Comparison of ENCODE assay signal across 9 mouse cellular contexts in genomic region chr10:62506019-62506556, GRCm38 (mm10). TPM values are rescaled to one million over a fixed set of nuclear protein-coding genes. Genes with fewer than 3 reads are reported as not detected.
A peak's percentile ranks its signal among the peaks of the same experiment; 100 is the strongest.
DNase-seq lines count a peak whose midpoint lies in the region; ATAC-seq and TF ChIP-seq lines count a peak whose summit lies in the region.
"Had no signal": no experiment of that assay in that cellular context is flagged by ENCODE, and none has a peak within 500 bp of the region (broad histone marks: within the 10 kb centered on the region; RNA-seq: fewer than 3 reads in every experiment).

No protein-coding gene starts in this region.

- no peaks in the 10 kb centered on the region for H3K27me3 ChIP-seq in splenic B cell, adult 2 months (ENCODE audit: control insufficient read depth, insufficient read depth, low read length, poor library complexity, severe bottlenecking)
- peaks cover 35% of the 10 kb centered on the region for H3K27me3 ChIP-seq in limb, embryonic 10.5 days (ENCODE audit: low read depth, poor library complexity, severe bottlenecking)
- peaks cover 27% of the 10 kb centered on the region for H3K27me3 ChIP-seq in hindbrain, embryonic 13.5 days

- no peak for DNase-seq in gastrocnemius, adult 2 months
- no peak for DNase-seq in gastrocnemius, postnatal 14 days
- DNase-seq in lung, postnatal 10 days: peak; percentile 17
- peak; percentile 90 for DNase-seq in splenic B cell, adult 2 months (ENCODE audit: low read depth, low spot score)
- no peak for DNase-seq in limb, embryonic 10.5 days (ENCODE audit: low spot score)
- no peak for DNase-seq in urinary bladder, postnatal 25 days (ENCODE audit: low spot score)

- peak overlapping the region; percentile 92 for H3K27ac ChIP-seq in gastrocnemius, adult 2 months
- no peak overlapping the region for H3K27ac ChIP-seq in limb, embryonic 10.5 days
- no peak overlapping the region for H3K27ac ChIP-seq in hindbrain, embryonic 13.5 days
- H3K27ac ChIP-seq: midbrain, embryonic 15.5 days had no signal

- no peak overlapping the region for H3K9ac ChIP-seq in hindbrain, embryonic 13.5 days
- H3K9ac ChIP-seq: midbrain, embryonic 15.5 days had no signal

- no peak overlapping the region for H3K4me2 ChIP-seq in hindbrain, embryonic 13.5 days
- H3K4me2 ChIP-seq: midbrain, embryonic 15.5 days had no signal

- H3K4me1 ChIP-seq in limb, embryonic 10.5 days: peaks cover 9% of the 10 kb centered on the region
- peaks cover 7% of the 10 kb centered on the region; the same call in 1 of the 2 replicates for H3K4me1 ChIP-seq in hindbrain, embryonic 13.5 days (replicated peaks)
- H3K4me1 ChIP-seq: midbrain, embryonic 15.5 days had no signal

- TF ChIP-seq CTCF in gastrocnemius, adult 2 months (IDR thresholded peaks at IDR 0.05): no peak

- no peaks in the 10 kb centered on the region for H3K9me3 ChIP-seq in limb, embryonic 10.5 days (replicated peaks)
- no peaks in the 10 kb centered on the region for H3K9me3 ChIP-seq in hindbrain, embryonic 13.5 days
- H3K9me3 ChIP-seq: midbrain, embryonic 15.5 days had no signal

- intact Hi-C loops in gastrocnemius, adult 2 months (cut with DNase I): no loop called here
- intact Hi-C loops in gastrocnemius, postnatal 14 days (cut with DNase I; ENCODE audit: low total_unique reads): no loop called here

- peak; percentile 17 for ATAC-seq in common myeloid progenitor, adult 5-6 weeks (replicated peaks; ENCODE audit: low read depth, poor library complexity, severe bottlenecking)
- no peak for ATAC-seq in hindbrain, embryonic 13.5 days (ENCODE audit: low FRiP score)
- ATAC-seq: midbrain, embryonic 15.5 days had no signal

- H3K4me3 ChIP-seq in gastrocnemius, adult 2 months: peak overlapping the region; percentile 75
- H3K4me3 ChIP-seq in limb, embryonic 10.5 days: no peak overlapping the region
- H3K4me3 ChIP-seq in hindbrain, embryonic 13.5 days: no peak overlapping the region
- H3K4me3 ChIP-seq: midbrain, embryonic 15.5 days had no signal

- WGBS in limb, embryonic 10.5 days: 88% methylated on average over 17 of the region's 17 CpGs
- 86% methylated on average over 17 of the region's 17 CpGs for WGBS in hindbrain, embryonic 13.5 days

- peaks cover 9% of the 10 kb centered on the region for H3K36me3 ChIP-seq in splenic B cell, adult 2 months (ENCODE audit: control insufficient read depth, insufficient read depth, low read length, poor library complexity, severe bottlenecking)
- no peaks in the 10 kb centered on the region for H3K36me3 ChIP-seq in limb, embryonic 10.5 days
- no peaks in the 10 kb centered on the region for H3K36me3 ChIP-seq in hindbrain, embryonic 13.5 days
- H3K36me3 ChIP-seq: midbrain, embryonic 15.5 days had no signal

RNA-seq across cellular contexts. Expression of gene Vps26a, which starts 19.5 kb away (rescaled TPM):
- total RNA-seq in gastrocnemius, adult 2 months (2021): 10 to 100 TPM; 30.1 to 30.4 TPM
- 10 to 100 TPM; 26.3 to 26.6 TPM for total RNA-seq in gastrocnemius, postnatal 14 days (2021)
- 76.1 and 81.7 TPM in 2 replicates for total RNA-seq in common myeloid progenitor, adult 5-6 weeks (2017)
- polyA plus RNA-seq in limb, embryonic 10.5 days (2016; fragmentation: Nextera tagmentation; extraction: Ambion mirVana): 71.8 and 78.0 TPM in 2 replicates
- polyA plus RNA-seq in hindbrain, embryonic 13.5 days (2015; fragmentation: Nextera tagmentation; extraction: Ambion mirVana): 65.1 and 65.4 TPM in 2 replicates

RNA-seq across cellular contexts. Expression of gene Srgn, which starts 21.2 kb away (rescaled TPM):
- total RNA-seq in gastrocnemius, adult 2 months (2021): 10 to 100 TPM; 12.9 to 19.7 TPM
- 10 to 100 TPM; 11.8 to 14.0 TPM for total RNA-seq in gastrocnemius, postnatal 14 days (2021)
- total RNA-seq in common myeloid progenitor, adult 5-6 weeks (2017): 1,072 and 1,492 TPM in 2 replicates
- polyA plus RNA-seq in limb, embryonic 10.5 days (2016; fragmentation: Nextera tagmentation; extraction: Ambion mirVana): 2.4 and 2.5 TPM in 2 replicates
- 8.3 and 10.9 TPM in 2 replicates for polyA plus RNA-seq in hindbrain, embryonic 13.5 days (2015; fragmentation: Nextera tagmentation; extraction: Ambion mirVana)

RNA-seq across cellular contexts. Expression of gene Supv3l1, which starts 56.5 kb away (rescaled TPM):
- total RNA-seq in gastrocnemius, adult 2 months (2021): 10 to 100 TPM; 14.5 to 21.4 TPM
- 10 to 100 TPM; 16.3 to 17.6 TPM for total RNA-seq in gastrocnemius, postnatal 14 days (2021)
- 44.9 and 61.6 TPM in 2 replicates for total RNA-seq in common myeloid progenitor, adult 5-6 weeks (2017)
- 30.9 and 31.6 TPM in 2 replicates for polyA plus RNA-seq in limb, embryonic 10.5 days (2016; fragmentation: Nextera tagmentation; extraction: Ambion mirVana)
- polyA plus RNA-seq in hindbrain, embryonic 13.5 days (2015; fragmentation: Nextera tagmentation; extraction: Ambion mirVana): 19.9 and 21.8 TPM in 2 replicates

RNA-seq across cellular contexts. Expression of gene 4930507D05Rik, which starts 56.8 kb away (rescaled TPM):
- total RNA-seq in gastrocnemius, adult 2 months (2021): under 1 TPM; 0.11 to 0.13 TPM
- total RNA-seq in gastrocnemius, postnatal 14 days (2021): under 1 TPM; 0.16 to 0.23 TPM
- total RNA-seq in common myeloid progenitor, adult 5-6 weeks (2017): 0.19 and 1.0 TPM in 2 replicates
- polyA plus RNA-seq in limb, embryonic 10.5 days (2016; fragmentation: Nextera tagmentation; extraction: Ambion mirVana): 0.89 and 1.1 TPM in 2 replicates
- polyA plus RNA-seq in hindbrain, embryonic 13.5 days (2015; fragmentation: Nextera tagmentation; extraction: Ambion mirVana): 1.4 and 1.6 TPM in 2 replicates

Comparison
In these comparisons a context has a peak if more than half of its experiments do, and no peak if none do; other contexts are left out.
1. DNase-seq: peak in lung, postnatal 10 days (single experiment) and splenic B cell, adult 2 months (single experiment); none in gastrocnemius, adult 2 months (single experiment), gastrocnemius, postnatal 14 days (single experiment), limb, embryonic 10.5 days (single experiment) and urinary bladder, postnatal 25 days (single experiment).
2. RNA of gene Srgn, which starts 21.2 kb away (total RNA-seq): 1,072 to 1,492 TPM in common myeloid progenitor, adult 5-6 weeks; 12.9 to 19.7 TPM in gastrocnemius, adult 2 months and 11.8 to 14.0 TPM in gastrocnemius, postnatal 14 days; every median in the first group is over 10 times any median in the second.